Comparison of ENCODE assay signal across 8 mouse cellular contexts in genomic region chr3:51130709-51131108, GRCm38 (mm10).
"Had no signal": no experiment of that assay in that cellular context is flagged by ENCODE, and none has a peak within 500 bp of the region (broad histone marks: within the 10 kb centered on the region; RNA-seq: fewer than 3 reads in every experiment).

No protein-coding gene starts in this region.

- DNase-seq: kidney, adult 8-10 months; kidney, postnatal 25 days; right cerebral cortex, postnatal 14 days; thymus, adult 2 months; thymus, postnatal 36 days had no signal

- ATAC-seq: intestine, postnatal 0 days; liver, embryonic 12.5 days; midbrain, embryonic 15.5 days had no signal
